Mouse (Mus musculus) G1E (cell line): ENCODE results near the gene Sesn3.

Experiments used
- CTCF ChIP-seq: IDR thresholded peaks from 2 replicates; pipeline ENCODE4 v1.5.1; 2012; ENCODE audit warnings: low read depth, low read length, inconsistent platforms, mixed read lengths
- GATA1 ChIP-seq: IDR thresholded peaks from 2 replicates; pipeline ENCODE4 v1.6.1; 2012; ENCODE audit warnings: borderline replicate concordance, low read length, inconsistent platforms, mixed read lengths
- POLR2AphosphoS5 ChIP-seq: IDR thresholded peaks from 2 replicates; pipeline ENCODE4 v1.6.1; 2012; ENCODE audit warnings: low read depth, low read length, inconsistent platforms; ENCODE audit not compliant: insufficient replicate concordance

GRCm38 (mm10) chr9:14364719-14365118, 89.9 kb downstream of the Sesn3 start:
- TF ChIP-seq CTCF (no peak), POLR2AphosphoS5 (no peak), GATA1 (no peak)
